Mouse (Mus musculus) small intestine, adult 2 months (tissue): ENCODE data around the gene Hrk.

ENCODE experiments used
- CTCF ChIP-seq: fragments of 200-500 bp; IDR thresholded peaks from 2 replicates; pipeline ENCODE4 v1.5.1; 2012; ENCODE audit warnings: low read depth, mild to moderate bottlenecking, control low read depth, inconsistent platforms, low read length, moderate library complexity, mixed read lengths; ENCODE audit not compliant: insufficient replicate concordance, insufficient read length; ENCODE audit errors: extremely low read depth
- POLR2A ChIP-seq: fragments of 200-500 bp; IDR thresholded peaks from 2 replicates; pipeline ENCODE4 v1.6.1; 2012; ENCODE audit warnings: low read depth, mild to moderate bottlenecking, control low read depth, inconsistent platforms, low read length, moderate library complexity

DNA sequence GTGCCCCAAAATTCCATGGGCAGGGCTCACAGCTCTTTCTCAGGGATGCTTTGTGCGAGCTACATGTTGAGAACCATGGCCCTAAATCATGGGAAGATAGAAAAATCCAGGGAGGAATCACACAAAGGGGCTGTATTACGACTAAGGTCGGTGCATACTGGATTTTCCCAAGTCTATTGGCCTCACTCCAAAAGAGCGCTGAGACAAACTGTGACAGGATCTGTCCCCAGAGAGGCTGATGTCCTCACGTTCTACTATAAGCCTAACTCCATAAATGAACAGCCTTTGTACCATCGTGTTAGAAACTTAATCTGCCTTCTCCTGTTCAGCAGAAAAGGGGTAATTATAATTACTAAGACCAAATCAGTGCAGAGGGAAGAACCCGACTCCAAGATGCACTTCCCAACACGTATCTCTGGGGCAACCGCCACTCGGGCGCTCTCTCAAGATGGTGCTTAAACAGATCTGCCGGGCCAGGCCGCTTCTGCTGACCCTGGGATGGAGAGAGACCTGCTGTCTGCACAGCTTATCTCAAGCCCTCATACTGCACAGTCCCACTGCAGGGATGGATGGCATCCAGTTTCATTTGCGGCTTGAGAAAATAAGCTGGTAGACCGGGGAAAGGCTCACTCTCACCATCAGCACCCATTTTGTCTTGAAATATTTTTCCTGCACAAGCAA is 18.3 kb upstream of the Hrk start:
- TF ChIP-seq POLR2A (no peak), CTCF (no peak)
